Mouse (Mus musculus): ENCODE data around the gene 3110009E18Rik.

GRCm38 (mm10) chr1:120146994-120147393 lies 26.0 kb downstream of the 3110009E18Rik start:
- no peak for TF ChIP-seq CTCF (conservative IDR thresholded peaks at IDR 0.05; ENCODE audit: insufficient read depth, insufficient read length, low read depth, low read length)
- no peak for TF ChIP-seq POLR2A (IDR thresholded peaks at IDR 0.05; ENCODE audit: low read depth, low read length)
